Mouse (Mus musculus) limb, embryonic 14.5 days (tissue): ENCODE data around the gene Ap2a1. TPM values are rescaled to one million over a fixed set of nuclear protein-coding genes. Genes with fewer than 3 reads are reported as not detected.

Experiments used
- ATAC-seq: fragments of 200-750 bp; cut with Nextera tagmentation; 2 replicates; pipeline ENCODE4 v1.8.0; 2017; ENCODE audit warnings: low read depth, moderate number of reproducible peaks, moderate TSS enrichment; ENCODE audit not compliant: low FRiP score
- DNase-seq: peaks from one replicate; pipeline ENCODE4 v3.0.0-alpha.2; 2015; ENCODE audit warnings: low spot score
- H3K27ac ChIP-seq: fragments of 300-500 bp; sonication (generic); replicated peaks from 2 replicates; pipeline ENCODE4 v1.5.1; 2014; ENCODE audit warnings: low read depth, mild to moderate bottlenecking, low read length, moderate library complexity, mixed read lengths
- H3K27me3 ChIP-seq: fragments of 300-500 bp; sonication (generic); 2 replicates; pipeline ENCODE4 v1.6.1; 2014; ENCODE audit warnings: low read length, mixed read lengths; ENCODE audit not compliant: control insufficient read depth, insufficient read depth
- H3K36me3 ChIP-seq: fragments of 300-500 bp; sonication (generic); 2 replicates; pipeline ENCODE4 v1.6.1; 2014; ENCODE audit warnings: mild to moderate bottlenecking, low read length, moderate library complexity, mixed read lengths; ENCODE audit not compliant: control insufficient read depth, insufficient read depth
- H3K4me1 ChIP-seq: fragments of 300-500 bp; sonication (generic); 2 replicates; pipeline ENCODE4 v1.6.1; 2014; ENCODE audit warnings: antibody characterized with exemption, low read length, mixed read lengths; ENCODE audit not compliant: control insufficient read depth, insufficient read depth
- H3K4me2 ChIP-seq: fragments of 300-500 bp; sonication (generic); replicated peaks from 2 replicates; pipeline ENCODE4 v1.6.1; 2014; ENCODE audit warnings: low read depth, mild to moderate bottlenecking, low read length, moderate library complexity; ENCODE audit not compliant: severe bottlenecking
- H3K4me3 ChIP-seq: fragments of 300-500 bp; sonication (generic); replicated peaks from 2 replicates; pipeline ENCODE4 v1.5.1; 2014; ENCODE audit warnings: low read length
- H3K9ac ChIP-seq: fragments of 300-500 bp; sonication (generic); 2 replicates; pipeline ENCODE4 v1.6.1; 2014; ENCODE audit warnings: mild to moderate bottlenecking, low read depth, low read length, moderate library complexity; ENCODE audit not compliant: severe bottlenecking
- H3K9me3 ChIP-seq: fragments of 300-500 bp; sonication (generic); 2 replicates; pipeline ENCODE4 v1.6.1; 2016; ENCODE audit warnings: low read length; ENCODE audit not compliant: control insufficient read depth
- POLR2A ChIP-seq: fragments of 200-500 bp; IDR thresholded peaks from 2 replicates; pipeline ENCODE4 v1.8.0; 2012; ENCODE audit warnings: inconsistent platforms, mild to moderate bottlenecking, moderate library complexity, borderline replicate concordance; ENCODE audit not compliant: insufficient read depth, insufficient read length; ENCODE audit errors: extremely low read depth
- WGBS: fragments of 180-500 bp; shearing (Covaris S2); extraction: QIAGEN DNeasy Blood & Tissue Kit; methylation state at CpG from one replicate; pipeline ENCODE4 v1.1.7; 2014; 5-methylcytosine and 5-hydroxymethylcytosine counted together
- polyA plus RNA-seq, 2 experiments: library from polyadenylated mRNA; depleted of rRNA in 1 of 2; stranded (reverse) in 1 of 2; unstranded in 1 of 2; fragments of >200 nt; fragmentation: Nextera tagmentation in 1 of 2; extraction: Ambion mirVana in 1 of 2; gene quantifications; 2 replicates each; pipeline versions ENCODE4 v1.2.1 to v1.2.3; 2012 to 2014

Gene Ap2a1
- polyA plus RNA-seq, 2 experiments = 75.7 to 113 TPM

- no peaks in the 10 kb centered on the region for H3K27me3 ChIP-seq
- no peak overlapping the region for H3K4me2 ChIP-seq
- H3K9me3 ChIP-seq = peaks cover 8% of the 10 kb centered on the region; the same call in 1 of the 2 replicates
- no peaks in the 10 kb centered on the region for H3K4me1 ChIP-seq
- no peaks in the 10 kb centered on the region for H3K36me3 ChIP-seq
- no peak overlapping the region for H3K9ac ChIP-seq
- 92% methylated on average over 4 of the region's 4 CpGs for WGBS
- TF ChIP-seq POLR2A = no peak
- H3K4me3 ChIP-seq = no peak overlapping the region
- DNase-seq = no peak
- H3K27ac ChIP-seq = no peak overlapping the region
- ATAC-seq = no peak
Measured at GRCm38 (mm10) chr7:44938680-44939079, 9.4 kb upstream of the Ap2a1 start.

- no peak for DNase-seq
- Histone ChIP-seq H3K4me1 (peaks cover 16% of the 10 kb centered on the region), H3K27ac (no peak overlapping the region), H3K4me3 (peak overlapping the region; percentile 87), H3K9me3 (no peaks in the 10 kb centered on the region), H3K4me2 (peak overlapping the region; percentile 65), H3K9ac (peak overlapping the region; percentile 81), H3K36me3 (peaks cover 17% of the 10 kb centered on the region), H3K27me3 (no peaks in the 10 kb centered on the region)
- no peak for ATAC-seq
- WGBS = 8% methylated on average over 1 of the region's 1 CpGs
- no peak for TF ChIP-seq POLR2A
Measured at GRCm38 (mm10) chr7:44928570-44928969, 726 bp downstream of the Ap2a1 start.

GRCm38 (mm10) chr7:44925468-44925867, 3.8 kb downstream of the Ap2a1 start:
- Histone ChIP-seq H3K9ac (no peak overlapping the region), H3K4me3 (no peak overlapping the region), H3K4me2 (no peak overlapping the region), H3K27me3 (no peaks in the 10 kb centered on the region), H3K27ac (no peak overlapping the region), H3K36me3 (peaks cover 37% of the 10 kb centered on the region), H3K4me1 (peaks cover 16% of the 10 kb centered on the region), H3K9me3 (no peaks in the 10 kb centered on the region)
- DNase-seq (no peak), ATAC-seq (no peak)
- WGBS = 69% methylated on average over 3 of the region's 3 CpGs
- TF ChIP-seq POLR2A = no peak

GRCm38 (mm10) chr7:44922530-44922929, 6.8 kb downstream of the Ap2a1 start:
- no peaks in the 10 kb centered on the region for H3K9me3 ChIP-seq
- H3K4me3 ChIP-seq = no peak overlapping the region
- TF ChIP-seq POLR2A = no peak
- H3K27me3 ChIP-seq = no peaks in the 10 kb centered on the region
- no peak overlapping the region for H3K4me2 ChIP-seq
- DNase-seq = no peak
- H3K9ac ChIP-seq = no peak overlapping the region
- no peak for ATAC-seq
- no peak overlapping the region for H3K27ac ChIP-seq
- peaks cover 46% of the 10 kb centered on the region for H3K36me3 ChIP-seq
- peaks cover 1% of the 10 kb centered on the region; the same call in 1 of the 2 replicates for H3K4me1 ChIP-seq

GRCm38 (mm10) chr7:44919127-44919526, 10.2 kb downstream of the Ap2a1 start:
- H3K36me3 ChIP-seq = peaks cover 53% of the 10 kb centered on the region
- no peak overlapping the region for H3K27ac ChIP-seq
- DNase-seq = no peak
- H3K4me3 ChIP-seq = no peak overlapping the region
- no peaks in the 10 kb centered on the region for H3K27me3 ChIP-seq
- no peak overlapping the region for H3K4me2 ChIP-seq
- ATAC-seq = no peak
- no peak overlapping the region for H3K9ac ChIP-seq
- H3K9me3 ChIP-seq = no peaks in the 10 kb centered on the region
- H3K4me1 ChIP-seq = no peaks in the 10 kb centered on the region
- WGBS = 82% methylated on average over 5 of the region's 5 CpGs
- no peak for TF ChIP-seq POLR2A

GRCm38 (mm10) chr7:44918219-44918618, 11.1 kb downstream of the Ap2a1 start:
- Histone ChIP-seq H3K27ac (no peak overlapping the region), H3K4me1 (no peaks in the 10 kb centered on the region), H3K4me2 (no peak overlapping the region), H3K9me3 (no peaks in the 10 kb centered on the region), H3K27me3 (no peaks in the 10 kb centered on the region), H3K36me3 (peaks cover 55% of the 10 kb centered on the region), H3K4me3 (no peak overlapping the region), H3K9ac (no peak overlapping the region)
- ATAC-seq (no peak), DNase-seq (no peak)
- no peak for TF ChIP-seq POLR2A
- WGBS = 81% methylated on average over 3 of the region's 3 CpGs
